Mouse (Mus musculus) heart, postnatal 0 days (tissue): Measurements from ENCODE around the gene Hist1h2ba. TPM values are rescaled to one million over a fixed set of nuclear protein-coding genes. Genes with fewer than 3 reads are reported as not detected.
A peak's percentile ranks its signal among the peaks of the same experiment; 100 is the strongest.

Experiments used
- ATAC-seq: fragments of 200-750 bp; cut with Nextera tagmentation; 2 replicates; pipeline ENCODE4 v1.8.0; 2017; ENCODE audit warnings: low read depth, moderate number of reproducible peaks, moderate library complexity; ENCODE audit not compliant: insufficient read depth
- DNase-seq: peaks from one replicate; pipeline ENCODE4 v3.0.0-alpha.2; 2016; ENCODE audit warnings: low spot score
- H3K27ac ChIP-seq: fragments of 300-500 bp; sonication (generic); 2 replicates; pipeline ENCODE4 v1.5.1; 2014; ENCODE audit warnings: low read depth, mild to moderate bottlenecking
- H3K27me3 ChIP-seq: fragments of 300-500 bp; sonication (generic); 2 replicates; pipeline ENCODE4 v1.6.1; 2014; ENCODE audit warnings: low read length, mixed read lengths; ENCODE audit not compliant: control insufficient read depth, insufficient read depth
- H3K36me3 ChIP-seq: fragments of 300-500 bp; sonication (generic); replicated peaks from 2 replicates; pipeline ENCODE4 v1.6.1; 2014; ENCODE audit warnings: low read length, mixed read lengths; ENCODE audit not compliant: control insufficient read depth, insufficient read depth
- H3K4me1 ChIP-seq: fragments of 300-500 bp; sonication (generic); 2 replicates; pipeline ENCODE4 v1.6.1; 2014; ENCODE audit warnings: antibody characterized with exemption; ENCODE audit not compliant: control insufficient read depth, insufficient read depth
- H3K4me2 ChIP-seq: fragments of 300-500 bp; sonication (generic); 2 replicates; pipeline ENCODE4 v1.6.1; 2014; ENCODE audit warnings: low read depth, mild to moderate bottlenecking, low read length, moderate library complexity
- H3K4me3 ChIP-seq: fragments of 300-500 bp; sonication (generic); 2 replicates; pipeline ENCODE4 v1.5.1; 2014; ENCODE audit warnings: low read depth, low read length
- H3K9ac ChIP-seq: fragments of 300-500 bp; sonication (generic); replicated peaks from 2 replicates; pipeline ENCODE4 v1.6.1; 2014; ENCODE audit warnings: low read depth, low read length, mixed read lengths
- H3K9me3 ChIP-seq: fragments of 300-500 bp; sonication (generic); replicated peaks from 2 replicates; pipeline ENCODE4 v1.6.1; 2016; ENCODE audit warnings: low read length; ENCODE audit not compliant: control insufficient read depth
- CTCF ChIP-seq: IDR thresholded peaks from 2 replicates; pipeline ENCODE4 v1.5.1; 2016; ENCODE audit warnings: antibody characterized with exemption, control low read depth, low read depth
- EP300 ChIP-seq: IDR thresholded peaks from 2 replicates; pipeline ENCODE4 v1.6.1; 2016; ENCODE audit warnings: antibody characterized with exemption, low read depth
- WGBS: fragments of 180-500 bp; shearing (Covaris S2); extraction: QIAGEN DNeasy Blood & Tissue Kit; methylation state at CpG from one replicate; pipeline ENCODE4 v1.1.7; 2014; 5-methylcytosine and 5-hydroxymethylcytosine counted together
- polyA plus RNA-seq: library from polyadenylated mRNA; unstranded; fragments of >200 nt; fragmentation: Nextera tagmentation; extraction: Ambion mirVana; gene quantifications from 2 replicates; pipeline ENCODE4 v1.2.1, GENCODE M21; 2015
- total RNA-seq: library from RNA; depleted of rRNA; stranded (reverse); fragments of >200 nt; gene quantifications from 2 replicates; pipeline ENCODE4 v1.2.3, GENCODE M21; 2014; ENCODE audit warnings: low replicate concordance; rRNA removed

Hist1h2ba gene
- total RNA-seq (not detected in 2 replicates), polyA plus RNA-seq (not detected in 2 replicates)

DNA sequence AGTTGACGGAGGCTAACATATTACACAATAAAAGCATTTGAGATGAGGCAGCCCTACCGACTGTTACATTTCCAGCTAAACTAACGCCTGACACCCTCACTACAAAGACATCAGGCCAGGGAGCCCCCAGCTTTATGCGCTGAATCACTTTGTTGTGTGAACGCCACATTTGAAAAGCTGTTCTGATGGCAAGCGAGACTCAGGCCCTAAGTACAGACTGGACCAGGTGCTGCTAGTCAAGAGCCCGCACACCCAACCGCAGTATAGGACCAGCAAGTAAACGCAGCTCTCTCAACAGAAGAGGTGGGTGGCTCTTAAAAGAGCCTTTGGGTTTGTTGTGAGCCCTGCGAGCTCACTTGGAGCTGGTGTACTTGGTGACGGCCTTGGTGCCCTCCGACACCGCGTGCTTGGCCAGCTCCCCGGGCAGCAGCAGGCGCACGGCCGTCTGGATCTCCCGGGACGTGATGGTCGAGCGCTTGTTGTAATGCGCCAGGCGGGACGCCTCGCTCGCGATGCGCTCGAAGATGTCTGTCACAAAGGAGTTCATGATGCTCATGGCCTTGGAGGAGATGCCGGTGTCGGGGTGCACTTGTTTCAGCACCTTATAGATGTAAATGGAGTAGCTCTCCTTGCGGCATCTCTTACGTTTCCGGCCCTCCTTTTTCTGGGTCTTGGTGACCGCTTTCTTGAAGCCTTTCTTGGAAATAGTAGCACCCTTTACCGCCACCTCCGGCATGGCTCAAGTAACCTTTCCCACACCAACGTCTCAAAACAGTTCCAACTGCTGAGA, at the start of gene Hist1h2ba:
Hist1h2ba (minus strand) TSS at position 736 of the 790 bp plus-strand sequence.
- DNase-seq = no peak
- Histone ChIP-seq H3K36me3 (no peaks in the 10 kb centered on the region), H3K27ac (no peak within 1 kb of the TSS), H3K9me3 (no peaks in the 10 kb centered on the region), H3K27me3 (no peaks in the 10 kb centered on the region), H3K4me2 (no peak within 1 kb of the TSS), H3K4me1 (no peaks in the 10 kb centered on the region), H3K4me3 (no peak within 1 kb of the TSS), H3K9ac (no peak within 1 kb of the TSS)
- 88% methylated on average over 33 of the region's 39 CpGs for WGBS
- TF ChIP-seq CTCF = no peak
- TF ChIP-seq EP300 = no peak
- no peak for ATAC-seq

- Histone ChIP-seq H3K27ac (no peak overlapping the region), H3K27me3 (no peaks in the 10 kb centered on the region), H3K4me3 (no peak overlapping the region), H3K4me2 (no peak overlapping the region), H3K9ac (no peak overlapping the region), H3K4me1 (no peaks in the 10 kb centered on the region), H3K36me3 (no peaks in the 10 kb centered on the region), H3K9me3 (no peaks in the 10 kb centered on the region)
- no peak for DNase-seq
- ATAC-seq = no peak
- no peak for TF ChIP-seq EP300
- TF ChIP-seq CTCF = no peak
- WGBS = 41% methylated on average over 5 of the region's 5 CpGs
Observed at GRCm38 (mm10) chr13:23972271-23972670, 38.3 kb upstream of the Hist1h2ba start.

- TF ChIP-seq EP300 (no peak), CTCF (no peak)
- ATAC-seq (no peak), DNase-seq (no peak)
- Histone ChIP-seq H3K36me3 (no peaks in the 10 kb centered on the region), H3K4me2 (no peak overlapping the region), H3K4me3 (no peak overlapping the region), H3K4me1 (no peaks in the 10 kb centered on the region), H3K27ac (no peak overlapping the region), H3K27me3 (no peaks in the 10 kb centered on the region), H3K9me3 (no peaks in the 10 kb centered on the region), H3K9ac (no peak overlapping the region)
- 54% methylated on average over 2 of the region's 2 CpGs for WGBS
Observed at GRCm38 (mm10) chr13:23971870-23972269, 37.9 kb upstream of the Hist1h2ba start.

DNA sequence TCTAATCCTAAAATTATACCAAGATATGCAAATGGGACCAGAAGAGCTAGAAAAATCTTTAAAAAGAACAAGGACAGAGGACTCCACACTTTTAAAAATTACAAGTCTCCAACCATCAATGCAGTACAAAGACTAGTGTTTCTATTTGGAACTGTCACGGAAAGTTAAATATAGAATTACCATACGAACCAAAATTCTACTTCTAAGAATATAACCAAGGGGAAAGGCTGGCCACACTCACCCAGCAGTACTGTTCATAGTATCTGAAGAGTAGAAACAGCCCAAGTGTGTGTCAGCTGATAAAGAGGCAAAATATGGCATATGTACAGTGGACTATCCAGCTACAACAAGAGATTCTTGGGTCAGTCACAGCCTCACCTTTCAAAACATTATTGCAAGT, 31.0 kb upstream of the Hist1h2ba start:
- no peaks in the 10 kb centered on the region for H3K4me1 ChIP-seq
- H3K9ac ChIP-seq = no peak overlapping the region
- no peak for DNase-seq
- H3K36me3 ChIP-seq = no peaks in the 10 kb centered on the region
- H3K27ac ChIP-seq = no peak overlapping the region
- no peak for TF ChIP-seq CTCF
- no peak for TF ChIP-seq EP300
- H3K4me2 ChIP-seq = no peak overlapping the region
- no peaks in the 10 kb centered on the region for H3K27me3 ChIP-seq
- ATAC-seq = no peak
- no peaks in the 10 kb centered on the region for H3K9me3 ChIP-seq
- H3K4me3 ChIP-seq = no peak overlapping the region
- WGBS = 51% methylated on average over 2 of the region's 2 CpGs

GRCm38 (mm10) chr13:23959776-23960175, 25.8 kb upstream of the Hist1h2ba start:
- Histone ChIP-seq H3K36me3 (no peaks in the 10 kb centered on the region), H3K9ac (no peak overlapping the region), H3K9me3 (no peaks in the 10 kb centered on the region), H3K4me2 (no peak overlapping the region), H3K27ac (no peak overlapping the region), H3K27me3 (no peaks in the 10 kb centered on the region), H3K4me3 (no peak overlapping the region), H3K4me1 (no peaks in the 10 kb centered on the region)
- ATAC-seq (no peak), DNase-seq (no peak)
- no peak for TF ChIP-seq EP300
- TF ChIP-seq CTCF = no peak
- 5% methylated on average over 2 of the region's 2 CpGs for WGBS

- no peaks in the 10 kb centered on the region for H3K27me3 ChIP-seq
- ATAC-seq (no peak), DNase-seq (no peak)
- H3K4me3 ChIP-seq = no peak overlapping the region
- no peaks in the 10 kb centered on the region for H3K36me3 ChIP-seq
- no peak for TF ChIP-seq EP300
- peak; percentile 41 for TF ChIP-seq CTCF
- H3K9ac ChIP-seq = no peak overlapping the region
- H3K9me3 ChIP-seq = no peaks in the 10 kb centered on the region
- no peak overlapping the region for H3K27ac ChIP-seq
- no peaks in the 10 kb centered on the region for H3K4me1 ChIP-seq
- H3K4me2 ChIP-seq = no peak overlapping the region
- 42% methylated on average over 3 of the region's 3 CpGs for WGBS
Observed at GRCm38 (mm10) chr13:23950928-23951327, 17.0 kb upstream of the Hist1h2ba start.
